Mouse (Mus musculus) duodenum, adult 2 months (tissue): ENCODE results near the gene Vmn2r4. TPM values are rescaled to one million over a fixed set of nuclear protein-coding genes. Genes with fewer than 3 reads are reported as not detected.

Experiments
- polyA plus RNA-seq: library from polyadenylated mRNA; depleted of rRNA; stranded (reverse); fragments of >200 nt; gene quantifications from 2 replicates; pipeline ENCODE4 v1.2.3, GENCODE M21; 2012; ENCODE audit warnings: low replicate concordance; rRNA removed

Vmn2r4 gene
- not detected in 2 replicates for polyA plus RNA-seq

DNA sequence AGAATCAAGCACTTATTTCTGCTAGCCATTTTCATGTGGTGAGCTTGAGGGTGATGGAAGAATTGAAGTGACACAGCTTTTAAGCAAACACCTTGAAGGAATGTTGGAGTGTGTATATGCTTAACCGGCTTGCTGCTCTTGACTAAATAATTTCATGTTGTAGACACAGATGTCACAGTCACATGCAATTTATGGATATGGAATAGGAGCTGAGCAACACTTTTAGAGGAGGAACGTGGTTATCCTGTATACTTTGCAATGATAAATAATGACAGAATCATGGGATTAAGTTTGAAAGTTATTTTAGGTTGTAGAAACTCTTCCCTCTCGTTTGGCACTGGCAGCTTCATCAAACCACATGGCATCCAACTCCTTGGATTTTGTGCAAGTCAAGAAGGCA lies at the start of gene Vmn2r4:
Vmn2r4 (minus strand) TSS at position 101 of the 400 bp plus-strand sequence.

Other genes starting within 250 kb of the Vmn2r4 start
- gene Vmn2r3, start 125.7 kb downstream of the Vmn2r4 start, polyA plus RNA-seq, result not detected in 2 replicates
- gene Vmn2r5, start 94.5 kb upstream of the Vmn2r4 start, polyA plus RNA-seq, result not detected in 2 replicates
- gene Vmn2r6, start 150.5 kb upstream of the Vmn2r4 start, polyA plus RNA-seq, result not detected in 2 replicates